Mouse (Mus musculus): ENCODE data around the gene Tmub1.

Gene Tmub1

DNA sequence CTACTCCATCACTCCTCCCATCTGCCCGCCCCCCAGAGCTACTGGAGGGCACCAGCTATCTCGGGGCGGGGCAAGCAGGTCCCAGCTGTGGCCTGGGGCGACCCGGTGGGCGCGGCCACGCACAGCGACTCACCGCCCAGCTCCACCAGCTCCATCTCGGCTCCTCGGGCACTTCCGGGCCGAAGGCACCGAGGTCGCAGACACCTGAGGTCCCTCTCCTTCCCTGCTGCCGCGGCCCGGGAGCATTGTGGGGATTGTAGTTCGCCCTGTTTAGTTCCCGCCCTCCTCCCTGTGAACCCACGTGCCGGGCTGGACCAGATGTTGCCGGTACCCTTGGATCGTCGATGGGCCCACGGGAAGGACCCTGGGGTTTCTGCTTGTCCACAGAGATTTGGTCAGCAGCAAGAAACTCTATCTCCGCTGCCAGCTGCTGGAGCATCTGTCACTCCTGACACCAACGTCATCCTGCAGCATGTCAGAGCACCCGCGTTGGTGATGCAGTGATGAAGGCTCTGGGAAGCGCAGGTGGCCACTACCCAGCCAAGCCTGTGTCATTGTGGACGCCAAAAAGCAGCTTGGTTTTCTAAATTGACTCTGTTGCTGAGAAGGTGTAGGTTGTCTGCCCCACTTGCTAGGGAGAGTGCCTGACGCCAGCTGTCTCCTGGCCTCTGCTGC lies at the start of gene Tmub1:
Gene Tmub1 (minus strand): TSS at position 231 of the 675 bp plus-strand sequence.
- peak; percentile 87 for DNase-seq

DNA sequence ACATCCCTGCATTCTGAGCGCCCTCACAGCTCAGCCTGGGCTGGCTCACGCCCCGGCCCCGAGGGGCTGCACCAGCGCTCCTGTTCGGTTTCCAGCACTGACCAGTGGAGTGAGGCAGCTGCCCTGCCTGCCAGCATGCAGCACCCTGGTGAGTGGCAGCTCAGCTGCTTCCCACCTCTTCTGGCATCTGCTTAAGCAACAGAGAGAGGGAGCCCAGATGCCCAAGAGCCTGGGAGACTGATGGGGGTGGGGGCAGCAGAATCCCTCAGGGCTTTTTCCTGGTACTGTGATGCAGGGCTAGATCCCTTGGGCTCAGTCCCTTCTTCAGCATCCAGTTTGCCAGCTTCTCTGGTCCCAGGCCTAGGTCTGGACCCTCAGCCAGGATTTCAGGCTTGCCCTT lies 49.1 kb upstream of the Tmub1 start:
- DNase-seq = no peak

GRCm38 (mm10) chr5:24495019-24495418 lies 47.4 kb upstream of the Tmub1 start:
- peak; percentile 5 for DNase-seq

GRCm38 (mm10) chr5:24492546-24493285 lies 45.1 kb upstream of the Tmub1 start:
- peak; percentile 6 for DNase-seq

DNA sequence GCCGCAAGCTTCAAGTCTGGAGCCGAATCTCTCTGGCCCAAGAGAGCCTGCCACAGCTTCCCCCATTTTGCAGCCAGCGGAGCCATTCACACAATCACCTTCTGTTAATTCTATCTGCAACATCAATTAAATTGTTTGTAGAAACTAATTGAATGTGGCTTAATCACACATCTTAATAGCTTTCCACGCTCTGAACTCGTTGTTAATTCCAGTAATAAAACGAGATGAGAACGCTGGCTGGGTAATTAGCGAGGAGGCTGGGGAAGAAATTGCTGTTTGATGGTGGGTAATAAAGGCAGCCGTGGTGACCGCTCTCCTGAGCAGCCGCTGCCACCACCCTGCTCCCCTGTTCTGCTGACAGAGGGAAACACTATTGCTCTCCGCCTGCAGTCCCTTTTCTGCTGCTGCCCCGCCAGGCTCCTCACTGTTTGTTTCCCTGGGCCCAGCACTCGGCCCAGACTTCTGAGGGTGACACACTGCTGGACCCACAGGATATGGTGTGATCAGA lies 42.8 kb upstream of the Tmub1 start:
- DNase-seq = no peak

DNA sequence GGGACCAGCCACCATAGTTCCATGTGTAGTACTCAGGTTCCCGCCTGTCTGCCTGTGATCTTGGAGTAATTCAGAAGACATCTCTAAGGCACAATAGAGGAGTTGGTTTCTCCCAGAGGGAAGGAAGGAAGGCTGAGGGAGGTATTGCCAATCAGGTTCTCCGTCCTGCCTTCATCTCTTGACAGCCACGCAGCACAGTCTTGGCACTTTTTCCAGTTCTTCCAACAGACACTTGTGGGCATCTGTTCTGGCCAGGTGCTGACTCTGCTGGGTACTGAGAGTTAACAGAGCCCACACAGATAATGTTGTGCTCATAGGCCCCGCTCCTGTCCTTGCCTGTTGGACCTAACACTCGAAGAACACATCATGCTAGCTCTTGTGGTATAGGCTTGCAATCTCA lies 39.1 kb upstream of the Tmub1 start:
- DNase-seq = peak; percentile 60

- peak; percentile 93 for DNase-seq
Measured at GRCm38 (mm10) chr5:24486097-24486496, 38.4 kb upstream of the Tmub1 start.

DNA sequence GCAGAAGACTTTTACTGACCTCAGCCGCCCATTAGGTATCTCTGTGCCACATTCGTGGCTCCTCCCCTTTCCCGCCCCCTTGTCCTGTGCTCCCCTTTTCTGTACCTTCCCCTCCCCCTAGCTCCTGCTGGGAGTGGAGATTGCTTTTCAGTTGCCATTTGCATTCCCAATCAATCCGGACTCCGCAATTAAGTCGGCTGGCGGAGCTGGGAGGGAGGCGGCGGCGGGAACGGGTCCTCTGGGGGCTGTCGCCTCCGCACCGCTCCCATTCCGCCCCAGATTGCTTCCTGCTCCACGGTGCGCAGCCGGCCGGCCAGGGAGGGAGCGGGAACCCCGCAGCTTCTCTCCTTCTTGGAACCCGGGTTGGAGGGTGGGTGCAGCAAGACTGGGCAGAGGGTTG lies 37.3 kb upstream of the Tmub1 start:
- no peak for DNase-seq

GRCm38 (mm10) chr5:24483326-24483725 lies 35.7 kb upstream of the Tmub1 start:
- DNase-seq = peak; percentile 81

GRCm38 (mm10) chr5:24482247-24483079 lies 34.8 kb upstream of the Tmub1 start:
- DNase-seq = no peak

GRCm38 (mm10) chr5:24481647-24482046 lies 34.0 kb upstream of the Tmub1 start:
- DNase-seq = peak; percentile 78

DNA sequence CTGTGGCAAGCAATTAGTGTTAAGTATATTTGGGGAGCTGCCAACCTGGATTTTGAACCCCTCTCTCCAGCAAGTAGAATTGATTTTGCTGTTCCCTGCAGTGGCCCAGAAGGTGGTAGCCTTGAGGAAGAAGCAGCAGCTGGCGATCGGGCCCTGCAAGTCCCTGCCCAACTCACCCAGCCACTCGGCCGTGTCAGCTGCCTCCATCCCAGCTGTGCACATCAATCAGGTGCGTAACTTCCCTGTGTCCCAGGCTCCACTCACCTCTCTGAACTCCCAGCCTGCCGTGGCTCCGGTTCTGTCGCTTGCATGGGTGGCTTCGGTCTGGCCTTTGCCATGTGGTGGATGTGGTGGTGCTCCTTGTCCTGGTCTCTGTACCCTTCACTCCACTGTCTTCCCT lies 30.3 kb upstream of the Tmub1 start:
- DNase-seq = no peak

DNA sequence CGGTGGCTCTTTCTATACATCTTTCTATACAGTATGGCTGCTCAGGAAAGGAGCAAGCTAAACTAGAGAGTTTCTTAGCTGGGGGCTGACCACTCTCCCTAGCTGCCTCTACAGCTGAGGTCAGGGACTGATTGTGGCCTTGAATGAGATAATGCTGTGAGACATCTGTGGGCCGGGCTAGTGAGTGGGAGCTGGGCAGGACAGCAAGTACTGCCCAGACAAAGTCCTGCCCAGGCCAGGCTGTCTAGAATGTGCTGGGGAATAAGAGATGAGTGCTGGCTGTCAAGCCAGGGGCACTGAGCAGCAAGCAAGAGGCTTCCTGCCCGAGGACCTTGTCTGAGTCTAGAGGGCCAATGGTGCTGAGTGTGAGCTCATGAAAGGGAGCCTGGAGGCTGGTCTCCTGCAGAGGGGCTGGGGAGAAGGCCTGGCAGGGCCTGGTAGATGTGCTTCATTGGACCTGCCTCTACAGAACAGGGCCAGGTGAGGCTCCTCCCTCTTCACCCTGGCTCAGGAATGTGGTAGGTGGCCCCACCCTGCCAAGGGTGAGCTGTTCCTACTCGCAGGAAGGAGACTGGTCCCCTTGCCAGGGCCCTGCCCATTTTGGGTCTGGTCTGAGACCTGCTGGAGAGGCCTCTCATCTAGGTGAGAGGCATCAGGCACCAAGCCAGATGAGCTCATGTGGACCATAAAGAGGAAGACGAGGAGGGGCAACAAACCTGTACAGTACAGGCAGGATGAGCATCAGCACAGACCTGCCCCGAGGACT lies 28.0 kb upstream of the Tmub1 start:
- DNase-seq = peak; percentile 67

- no peak for DNase-seq
Measured at GRCm38 (mm10) chr5:24474723-24475261, 27.1 kb upstream of the Tmub1 start.

GRCm38 (mm10) chr5:24474025-24474722 lies 26.5 kb upstream of the Tmub1 start:
- DNase-seq = no peak

DNA sequence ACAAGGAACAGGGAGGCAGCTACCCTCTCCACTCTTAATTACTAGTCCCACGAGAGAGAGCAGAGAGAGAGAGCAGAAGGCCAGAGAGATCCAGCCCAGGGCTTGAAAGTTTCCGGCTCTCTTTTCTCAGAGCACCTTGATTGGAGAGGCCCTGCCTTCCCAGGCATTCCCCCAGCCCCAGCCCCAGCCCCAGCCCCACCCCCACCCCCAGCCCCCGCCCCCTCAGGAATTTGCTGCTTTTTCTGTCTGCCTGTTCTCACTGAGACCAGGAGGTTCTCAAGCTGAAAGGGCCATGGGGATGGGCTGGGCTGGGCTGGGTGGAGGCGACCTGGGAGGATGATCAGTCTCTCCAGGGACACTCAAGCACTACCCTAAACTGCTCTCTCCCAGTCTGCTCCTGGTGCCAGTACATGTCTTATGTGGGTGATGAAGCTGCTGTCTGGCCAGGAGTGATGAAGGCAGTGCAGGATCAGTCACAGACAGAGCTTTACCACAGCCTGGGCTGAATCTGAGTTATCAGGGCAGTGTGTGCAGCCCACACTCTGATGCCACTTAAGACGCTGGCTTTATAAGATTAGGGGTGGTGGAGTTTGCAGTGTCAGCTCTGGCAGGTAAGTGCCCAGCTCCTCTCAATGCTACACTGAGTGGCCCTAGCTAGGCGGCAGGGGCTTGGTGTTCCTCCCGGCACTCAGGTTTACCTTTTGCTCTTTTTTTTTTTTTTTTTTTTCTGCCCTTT lies 25.4 kb upstream of the Tmub1 start:
- DNase-seq = no peak

- peak; percentile 85 for DNase-seq
Measured at GRCm38 (mm10) chr5:24470600-24470999, 22.9 kb upstream of the Tmub1 start.

DNA sequence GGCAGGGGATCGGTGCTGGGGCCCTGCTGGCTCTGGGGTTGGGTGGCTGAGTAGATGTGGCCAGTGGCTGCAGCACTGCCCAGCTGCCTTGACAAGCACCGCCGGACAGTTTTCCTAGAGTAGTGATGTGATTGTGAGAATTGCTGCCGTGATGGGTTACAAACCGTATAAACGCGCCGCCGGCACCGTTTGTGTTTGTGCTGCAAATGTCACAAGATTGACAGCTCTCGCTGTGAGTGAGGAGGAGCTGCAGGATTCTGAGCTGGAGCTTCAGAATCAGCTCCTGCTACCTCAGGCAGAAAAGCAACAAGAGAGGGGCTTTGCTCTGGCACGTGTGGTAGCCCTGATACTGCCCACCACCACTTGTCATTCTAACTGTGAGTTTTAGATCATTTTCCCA lies 19.1 kb upstream of the Tmub1 start:
- DNase-seq = no peak

DNA sequence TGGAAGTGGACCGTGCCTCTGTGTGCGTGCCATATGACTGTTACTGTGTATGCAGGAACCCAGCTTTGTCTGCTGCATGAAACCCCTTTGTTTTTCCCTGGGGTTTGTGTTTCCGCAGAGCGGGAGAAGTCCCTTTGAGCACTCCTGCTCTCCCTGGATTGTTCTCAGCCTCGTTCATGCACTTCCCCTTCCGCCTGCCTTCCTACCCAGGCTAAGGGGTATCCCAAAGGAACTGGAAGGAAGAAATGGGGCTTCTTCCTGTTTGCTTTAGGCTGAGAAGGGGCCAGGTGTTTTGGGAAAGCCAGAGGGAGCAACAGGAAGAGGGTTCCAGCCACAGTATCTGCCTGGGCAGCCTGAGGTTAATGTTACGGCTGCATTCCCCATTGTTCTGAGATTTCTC lies 8.0 kb upstream of the Tmub1 start:
- DNase-seq = no peak

DNA sequence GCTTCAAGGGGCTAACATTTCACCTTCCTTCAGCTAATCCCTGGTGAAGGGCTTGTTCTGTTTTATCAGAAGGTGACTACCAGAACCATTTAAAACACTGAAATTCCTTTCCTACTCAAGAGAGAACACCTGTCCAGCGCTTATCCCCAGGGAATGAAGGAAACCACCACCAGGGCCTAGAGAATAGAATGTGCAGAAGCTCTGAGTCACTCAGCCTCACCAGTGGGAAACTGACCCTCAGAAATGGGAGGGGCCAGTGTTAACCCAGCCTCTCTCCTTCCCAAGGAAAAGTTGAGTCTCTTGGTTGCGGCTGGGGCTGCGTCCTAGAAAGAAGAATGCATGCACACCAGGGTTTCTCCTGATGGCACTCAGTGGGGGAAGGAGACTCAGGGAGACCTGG lies 7.4 kb upstream of the Tmub1 start:
- no peak for DNase-seq

GRCm38 (mm10) chr5:24453985-24454303 lies 6.3 kb upstream of the Tmub1 start:
- no peak for DNase-seq

All from cerebellum, adult 9-10 months (tissue).